Mouse (Mus musculus) lung, postnatal 0 days (tissue): Measurements from ENCODE around the gene Retsat.

ENCODE experiments used
- CTCF ChIP-seq: IDR thresholded peaks from 2 replicates; pipeline ENCODE4 v1.5.1; 2016; ENCODE audit warnings: antibody characterized with exemption, mild to moderate bottlenecking
- EP300 ChIP-seq: IDR thresholded peaks from 2 replicates; pipeline ENCODE4 v1.6.1; 2016; ENCODE audit warnings: antibody characterized with exemption, mild to moderate bottlenecking, control low read depth

GRCm38 (mm10) chr6:72655309-72656052, 57.2 kb downstream of the Retsat start:
- TF ChIP-seq EP300 (peak; percentile 71), CTCF (no peak)
